Mouse (Mus musculus): Measurements from ENCODE around the gene Prkca.

Prkca gene

GRCm38 (mm10) chr11:108336445-108336844 is 7.3 kb downstream of the Prkca start:
- DNase-seq: no peak

- no peak for DNase-seq
Measured at GRCm38 (mm10) chr11:108335536-108335935, 8.2 kb downstream of the Prkca start.

GRCm38 (mm10) chr11:108334658-108335057 is 9.1 kb downstream of the Prkca start:
- DNase-seq: no peak

- DNase-seq: no peak
Measured at GRCm38 (mm10) chr11:108333583-108334379, 9.9 kb downstream of the Prkca start.

GRCm38 (mm10) chr11:108333006-108333405 is 10.7 kb downstream of the Prkca start:
- DNase-seq: no peak

GRCm38 (mm10) chr11:108330818-108331217 is 12.9 kb downstream of the Prkca start:
- no peak for DNase-seq

GRCm38 (mm10) chr11:108325943-108326342 is 17.8 kb downstream of the Prkca start:
- DNase-seq: no peak

GRCm38 (mm10) chr11:108322156-108322555 is 21.6 kb downstream of the Prkca start:
- DNase-seq: no peak

- no peak for DNase-seq
Measured at GRCm38 (mm10) chr11:108320561-108320960, 23.2 kb downstream of the Prkca start.

GRCm38 (mm10) chr11:108319162-108319561 is 24.6 kb downstream of the Prkca start:
- DNase-seq: no peak

GRCm38 (mm10) chr11:108317878-108318277 is 25.9 kb downstream of the Prkca start:
- DNase-seq: no peak

- no peak for DNase-seq
Measured at GRCm38 (mm10) chr11:108315736-108316135, 28.0 kb downstream of the Prkca start.

- DNase-seq: no peak
Measured at GRCm38 (mm10) chr11:108312516-108312915, 31.2 kb downstream of the Prkca start.

- no peak for DNase-seq
Measured at GRCm38 (mm10) chr11:108311912-108312311, 31.8 kb downstream of the Prkca start.

GRCm38 (mm10) chr11:108309791-108310190 is 33.9 kb downstream of the Prkca start:
- no peak for DNase-seq

- DNase-seq: no peak
Measured at GRCm38 (mm10) chr11:108308253-108308652, 35.5 kb downstream of the Prkca start.

GRCm38 (mm10) chr11:108307258-108307657 is 36.5 kb downstream of the Prkca start:
- DNase-seq: no peak

- no peak for DNase-seq
Measured at GRCm38 (mm10) chr11:108303787-108304186, 39.9 kb downstream of the Prkca start.

GRCm38 (mm10) chr11:108301796-108302490 is 41.8 kb downstream of the Prkca start:
- DNase-seq: no peak

GRCm38 (mm10) chr11:108301036-108301435 is 42.7 kb downstream of the Prkca start:
- no peak for DNase-seq

- DNase-seq: no peak
Measured at GRCm38 (mm10) chr11:108300443-108300842, 43.3 kb downstream of the Prkca start.

- DNase-seq: no peak
Measured at GRCm38 (mm10) chr11:108299913-108300312, 43.8 kb downstream of the Prkca start.

- DNase-seq: no peak
Measured at GRCm38 (mm10) chr11:108297956-108298355, 45.8 kb downstream of the Prkca start.

GRCm38 (mm10) chr11:108295373-108295772 is 48.4 kb downstream of the Prkca start:
- no peak for DNase-seq

Measured in right cerebral cortex, postnatal 4 days (tissue).